8 mouse cellular contexts compared by ENCODE assay signal in the genomic region with DNA sequence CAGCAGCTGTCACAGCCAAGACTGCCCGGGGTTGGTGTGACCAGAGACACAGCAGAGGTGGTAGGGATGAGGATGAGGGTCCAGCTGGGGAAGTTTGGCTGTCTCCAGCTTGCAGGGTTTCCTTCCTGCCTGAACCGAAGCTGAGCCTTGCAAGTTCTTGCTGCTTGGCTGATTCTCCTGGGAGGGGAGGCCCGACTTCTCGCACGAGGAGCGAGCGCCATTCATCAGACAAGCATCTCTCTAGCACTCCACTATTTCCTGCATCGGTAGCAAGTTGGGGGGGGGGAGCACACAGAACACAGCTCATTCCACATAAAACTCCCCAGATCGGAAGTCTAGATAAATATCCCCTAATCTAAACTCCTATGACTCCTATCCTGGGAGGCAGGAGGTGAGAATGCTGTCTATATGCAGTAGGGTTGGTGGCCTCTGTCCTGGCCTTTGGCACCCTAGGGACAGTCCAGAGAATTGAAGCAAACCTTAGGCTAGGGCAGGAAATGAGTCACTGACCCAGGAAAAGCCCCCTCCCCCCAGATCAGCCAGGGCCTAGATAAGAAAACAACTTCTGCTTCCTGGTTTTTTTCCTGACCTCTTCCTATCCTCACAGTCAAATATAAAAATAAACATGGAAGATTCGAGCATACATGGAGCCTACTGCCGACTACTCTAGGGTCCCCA. TPM values are rescaled to one million over a fixed set of nuclear protein-coding genes. Genes with fewer than 3 reads are reported as not detected.
A peak's percentile ranks its signal among the peaks of the same experiment; 100 is the strongest.
DNase-seq lines count a peak whose midpoint lies in the region; ATAC-seq lines count a peak whose summit lies in the region.

No protein-coding gene starts in this region.

- DNase-seq in left cerebral cortex, postnatal 4 days, result peak; percentile 21
- DNase-seq in left cerebral cortex, adult 11 months (ENCODE audit: low spot score), result no peak
- peak; percentile 55 for DNase-seq in gastrocnemius, postnatal 25 days
- DNase-seq in induced T-regulatory cell, adult 2 months (ENCODE audit: low read depth), result peak; percentile 26
- DNase-seq in urinary bladder, postnatal 36 days (ENCODE audit: low spot score in 2 of 2), result no peak

- intact Hi-C loops in left cerebral cortex, postnatal 4 days (cut with DNase I), result no loop called here

- no peak for ATAC-seq in liver, embryonic 15.5 days (ENCODE audit: insufficient read depth)
- no peak for ATAC-seq in neural tube, embryonic 14.5 days (ENCODE audit: low read depth)
- ATAC-seq in activated CD4-positive, CD25-positive, alpha-beta regulatory T cell, adult 4 months, result no peak

- H3K36me3 ChIP-seq in liver, embryonic 15.5 days (replicated peaks), result peaks cover 8% of the 10 kb centered on the region; the same call in 1 of the 2 replicates
- no peaks in the 10 kb centered on the region for H3K36me3 ChIP-seq in neural tube, embryonic 14.5 days (ENCODE audit: control insufficient read depth, insufficient read depth, low read length)

- peak overlapping the region; percentile 4; the same call in 1 of the 2 replicates for H3K4me3 ChIP-seq in liver, embryonic 15.5 days (replicated peaks)
- no peak overlapping the region for H3K4me3 ChIP-seq in neural tube, embryonic 14.5 days (ENCODE audit: low read depth, low read length)

- H3K27ac ChIP-seq in liver, embryonic 15.5 days (replicated peaks), result peak overlapping the region; percentile 53
- peak overlapping the region; percentile 44; the same call in 1 of the 2 replicates for H3K27ac ChIP-seq in neural tube, embryonic 14.5 days (ENCODE audit: low read depth, low read length)

- WGBS in liver, embryonic 15.5 days (ENCODE audit: insufficient replicate concordance), result 14% methylated on average over 11 of the region's 11 CpGs
- 30% methylated on average over 11 of the region's 11 CpGs for WGBS in neural tube, embryonic 14.5 days

- H3K4me1 ChIP-seq in liver, embryonic 15.5 days (replicated peaks), result peaks cover 70% of the 10 kb centered on the region
- H3K4me1 ChIP-seq in neural tube, embryonic 14.5 days (ENCODE audit: control insufficient read depth, insufficient read depth, low read length), result peaks cover 18% of the 10 kb centered on the region

- no peak overlapping the region for H3K9ac ChIP-seq in liver, embryonic 15.5 days
- H3K9ac ChIP-seq in neural tube, embryonic 14.5 days (replicated peaks; ENCODE audit: low read depth, low read length), result peak overlapping the region; percentile 28; the same call in 1 of the 2 replicates

- H3K27me3 ChIP-seq in liver, embryonic 15.5 days, result peaks cover 25% of the 10 kb centered on the region
- peaks cover 11% of the 10 kb centered on the region for H3K27me3 ChIP-seq in neural tube, embryonic 14.5 days (ENCODE audit: control insufficient read depth, insufficient read depth, low read length)

- no peaks in the 10 kb centered on the region for H3K9me3 ChIP-seq in liver, embryonic 15.5 days (replicated peaks)
- no peaks in the 10 kb centered on the region for H3K9me3 ChIP-seq in neural tube, embryonic 14.5 days (ENCODE audit: control insufficient read depth, low read length)

- peak overlapping the region; percentile 40 for H3K4me2 ChIP-seq in liver, embryonic 15.5 days
- no peak overlapping the region for H3K4me2 ChIP-seq in neural tube, embryonic 14.5 days (ENCODE audit: low read depth, low read length)

RNA-seq across cellular contexts. Expression of a gene that starts 4.4 kb away (rescaled TPM):
- total RNA-seq in left cerebral cortex, postnatal 4 days (2021), result 1 to 10 TPM; 4.3 to 4.9 TPM
- 100 to 1,000 TPM; 200 to 220 TPM for total RNA-seq in gastrocnemius, postnatal 25 days (2021)
- 1.9 and 2.1 TPM in 2 replicates for polyA plus RNA-seq in liver, embryonic 15.5 days (2015; fragmentation: Nextera tagmentation; extraction: Ambion mirVana)
- polyA plus RNA-seq in neural tube, embryonic 14.5 days (2014; fragmentation: Nextera tagmentation; extraction: Ambion mirVana), result 0.60 and 1.5 TPM in 2 replicates
- 10 to 100 TPM in 1 of 2 experiments, 1 to 10 TPM in 1; 7.2 to 14.7 TPM for polyA plus RNA-seq in activated CD4-positive, CD25-positive, alpha-beta regulatory T cell, adult 4 months (2017; shearing (Covaris generic))

RNA-seq across cellular contexts. Expression of a gene that starts 9.6 kb away (rescaled TPM):
- 10 to 100 TPM; 45.9 to 47.3 TPM for total RNA-seq in left cerebral cortex, postnatal 4 days (2021)
- total RNA-seq in gastrocnemius, postnatal 25 days (2021), result 10 to 100 TPM; 10.8 to 11.3 TPM
- 53.9 and 58.2 TPM in 2 replicates for polyA plus RNA-seq in liver, embryonic 15.5 days (2015; fragmentation: Nextera tagmentation; extraction: Ambion mirVana)
- 89.9 and 93.2 TPM in 2 replicates for polyA plus RNA-seq in neural tube, embryonic 14.5 days (2014; fragmentation: Nextera tagmentation; extraction: Ambion mirVana)
- 100 to 1,000 TPM; 108 to 125 TPM for polyA plus RNA-seq in activated CD4-positive, CD25-positive, alpha-beta regulatory T cell, adult 4 months (2017; shearing (Covaris generic))

RNA-seq across cellular contexts. Expression of a gene that starts 11.5 kb away (rescaled TPM):
- 10 to 100 TPM; 16.5 to 20.2 TPM for total RNA-seq in left cerebral cortex, postnatal 4 days (2021)
- total RNA-seq in gastrocnemius, postnatal 25 days (2021), result 10 to 100 TPM; 16.1 to 18.3 TPM
- 18.9 and 23.4 TPM in 2 replicates for polyA plus RNA-seq in liver, embryonic 15.5 days (2015; fragmentation: Nextera tagmentation; extraction: Ambion mirVana)
- 33.9 and 39.2 TPM in 2 replicates for polyA plus RNA-seq in neural tube, embryonic 14.5 days (2014; fragmentation: Nextera tagmentation; extraction: Ambion mirVana)
- 10 to 100 TPM; 80.9 to 85.9 TPM for polyA plus RNA-seq in activated CD4-positive, CD25-positive, alpha-beta regulatory T cell, adult 4 months (2017; shearing (Covaris generic))

RNA-seq across cellular contexts. Expression of a gene that starts 36.7 kb away (rescaled TPM):
- 10 to 100 TPM; 30.4 to 33.6 TPM for total RNA-seq in left cerebral cortex, postnatal 4 days (2021)
- 10 to 100 TPM in 1 of 2 experiments, 1 to 10 TPM in 1; 8.8 to 10.3 TPM for total RNA-seq in gastrocnemius, postnatal 25 days (2021)
- polyA plus RNA-seq in liver, embryonic 15.5 days (2015; fragmentation: Nextera tagmentation; extraction: Ambion mirVana), result 38.1 and 38.3 TPM in 2 replicates
- polyA plus RNA-seq in neural tube, embryonic 14.5 days (2014; fragmentation: Nextera tagmentation; extraction: Ambion mirVana), result 22.5 and 25.2 TPM in 2 replicates
- polyA plus RNA-seq in activated CD4-positive, CD25-positive, alpha-beta regulatory T cell, adult 4 months (2017; shearing (Covaris generic)), result 10 to 100 TPM; 80.2 to 94.1 TPM

RNA-seq across cellular contexts. Expression of a gene that starts 48.3 kb away (rescaled TPM):
- total RNA-seq in left cerebral cortex, postnatal 4 days (2021), result 10 to 100 TPM; 42.4 to 52.0 TPM
- under 1 TPM; 0.38 to 0.43 TPM for total RNA-seq in gastrocnemius, postnatal 25 days (2021)
- polyA plus RNA-seq in liver, embryonic 15.5 days (2015; fragmentation: Nextera tagmentation; extraction: Ambion mirVana), result not detected in 2 replicates
- polyA plus RNA-seq in neural tube, embryonic 14.5 days (2014; fragmentation: Nextera tagmentation; extraction: Ambion mirVana), result 6.7 and 7.8 TPM in 2 replicates
- polyA plus RNA-seq in activated CD4-positive, CD25-positive, alpha-beta regulatory T cell, adult 4 months (2017; shearing (Covaris generic)), result not detected

Comparison
In these comparisons a context has a peak if more than half of its experiments do, and no peak if none do; other contexts are left out.
1. DNase-seq: peak in left cerebral cortex, postnatal 4 days (single experiment), gastrocnemius, postnatal 25 days (single experiment) and induced T-regulatory cell, adult 2 months (single experiment); none in left cerebral cortex, adult 11 months (single experiment) and urinary bladder, postnatal 36 days (0 of 2).